Mouse (Mus musculus) embryonic fibroblast, embryonic 13.5 days (primary cell): ENCODE data around the gene Abca3. TPM values are rescaled to one million over a fixed set of nuclear protein-coding genes. Genes with fewer than 3 reads are reported as not detected.

Experiments used
- H3K27ac ChIP-seq: 2 replicates; pipeline ENCODE4 v1.5.1; 2012; ENCODE audit warnings: low read length, control low read depth, inconsistent platforms; ENCODE audit not compliant: insufficient read depth
- H3K4me1 ChIP-seq: 2 replicates; pipeline ENCODE4 v1.6.1; 2011; ENCODE audit warnings: low read length; ENCODE audit not compliant: control insufficient read depth, insufficient read depth
- H3K4me3 ChIP-seq: 2 replicates; pipeline ENCODE4 v1.5.1; 2011; ENCODE audit warnings: mild to moderate bottlenecking, control low read depth, low read length; ENCODE audit not compliant: insufficient read depth
- CTCF ChIP-seq: IDR thresholded peaks from 2 replicates; pipeline ENCODE4 v1.5.1; 2011; ENCODE audit warnings: mild to moderate bottlenecking, control low read depth, low read length, moderate library complexity, borderline replicate concordance; ENCODE audit not compliant: insufficient read depth
- POLR2A ChIP-seq: IDR thresholded peaks from 2 replicates; pipeline ENCODE4 v1.6.1; 2011; ENCODE audit warnings: low read depth, mild to moderate bottlenecking, control low read depth, low read length, moderate library complexity
- polyA plus RNA-seq: library from polyadenylated mRNA; stranded (reverse); fragments of >200 nt; gene quantifications from 2 replicates; pipeline ENCODE4 v1.2.4, GENCODE M21; 2011; ENCODE audit warnings: low read depth; ENCODE audit not compliant: missing spikeins, insufficient read length

Abca3 gene
- polyA plus RNA-seq, 1 experiment: 17.8 TPM

- no peak for TF ChIP-seq POLR2A
- no peak for TF ChIP-seq CTCF
- no peak overlapping the region for H3K27ac ChIP-seq
- peak overlapping the region; percentile 59 for H3K4me3 ChIP-seq
- H3K4me1 ChIP-seq: no peaks in the 10 kb centered on the region
These were observed 832 bp downstream of the Abca3 start for GRCm38 (mm10) chr17:24352370-24353194.

- TF ChIP-seq POLR2A (no peak), CTCF (no peak)
- no peak overlapping the region for H3K27ac ChIP-seq
- no peaks in the 10 kb centered on the region for H3K4me1 ChIP-seq
- H3K4me3 ChIP-seq: no peak overlapping the region
These were observed 2.2 kb downstream of the Abca3 start for GRCm38 (mm10) chr17:24353960-24354359.

- no peaks in the 10 kb centered on the region for H3K4me1 ChIP-seq
- TF ChIP-seq POLR2A (no peak), CTCF (no peak)
- no peak overlapping the region for H3K4me3 ChIP-seq
- H3K27ac ChIP-seq: no peak overlapping the region
These were observed 3.5 kb downstream of the Abca3 start for GRCm38 (mm10) chr17:24355284-24355683.

GRCm38 (mm10) chr17:24359006-24359405 lies 7.3 kb downstream of the Abca3 start:
- H3K4me3 ChIP-seq: no peak overlapping the region
- H3K27ac ChIP-seq: no peak overlapping the region
- no peaks in the 10 kb centered on the region for H3K4me1 ChIP-seq
- TF ChIP-seq CTCF (no peak), POLR2A (no peak)

GRCm38 (mm10) chr17:24359903-24360302 lies 8.2 kb downstream of the Abca3 start:
- TF ChIP-seq POLR2A (no peak), CTCF (no peak)
- Histone ChIP-seq H3K4me3 (no peak overlapping the region), H3K4me1 (no peaks in the 10 kb centered on the region), H3K27ac (no peak overlapping the region)

- Histone ChIP-seq H3K4me3 (no peak overlapping the region), H3K27ac (no peak overlapping the region), H3K4me1 (no peaks in the 10 kb centered on the region)
- TF ChIP-seq CTCF (no peak), POLR2A (no peak)
These were observed 9.1 kb downstream of the Abca3 start for GRCm38 (mm10) chr17:24360841-24361240.

- H3K27ac ChIP-seq: no peak overlapping the region
- no peaks in the 10 kb centered on the region for H3K4me1 ChIP-seq
- no peak overlapping the region for H3K4me3 ChIP-seq
- TF ChIP-seq POLR2A (no peak), CTCF (no peak)
These were observed 9.5 kb downstream of the Abca3 start for GRCm38 (mm10) chr17:24361291-24361690.

GRCm38 (mm10) chr17:24362527-24362926 lies 10.8 kb downstream of the Abca3 start:
- H3K4me1 ChIP-seq: no peaks in the 10 kb centered on the region

GRCm38 (mm10) chr17:24364461-24364860 lies 12.7 kb downstream of the Abca3 start:
- Histone ChIP-seq H3K27ac (no peak overlapping the region), H3K4me1 (no peaks in the 10 kb centered on the region), H3K4me3 (no peak overlapping the region)
- TF ChIP-seq POLR2A: no peak
- no peak for TF ChIP-seq CTCF

More at GRCm38 (mm10) chr17:24362527-24362926, 10.8 kb downstream of the Abca3 start:
- no peak overlapping the region for H3K4me3 ChIP-seq
- no peak overlapping the region for H3K27ac ChIP-seq
- TF ChIP-seq CTCF: no peak
- no peak for TF ChIP-seq POLR2A

- no peak for TF ChIP-seq POLR2A
- TF ChIP-seq CTCF: no peak
- Histone ChIP-seq H3K4me3 (no peak overlapping the region), H3K27ac (no peak overlapping the region), H3K4me1 (no peaks in the 10 kb centered on the region)
These were observed 14.1 kb downstream of the Abca3 start for GRCm38 (mm10) chr17:24365863-24366262.
